Mouse (Mus musculus) cerebellum, adult 2 months (tissue): ENCODE data around the gene Anapc15-ps.

ENCODE experiments used
- CTCF ChIP-seq: fragments of 200-500 bp; IDR thresholded peaks from 2 replicates; pipeline ENCODE4 v1.5.1; 2011; ENCODE audit warnings: low read depth, mild to moderate bottlenecking, control low read depth, low read length, moderate library complexity, borderline replicate concordance; ENCODE audit not compliant: insufficient read depth
- POLR2A ChIP-seq: fragments of 200-500 bp; IDR thresholded peaks from 2 replicates; pipeline ENCODE4 v1.6.1; 2011; ENCODE audit warnings: low read length, control low read depth, borderline replicate concordance; ENCODE audit not compliant: insufficient read depth

DNA sequence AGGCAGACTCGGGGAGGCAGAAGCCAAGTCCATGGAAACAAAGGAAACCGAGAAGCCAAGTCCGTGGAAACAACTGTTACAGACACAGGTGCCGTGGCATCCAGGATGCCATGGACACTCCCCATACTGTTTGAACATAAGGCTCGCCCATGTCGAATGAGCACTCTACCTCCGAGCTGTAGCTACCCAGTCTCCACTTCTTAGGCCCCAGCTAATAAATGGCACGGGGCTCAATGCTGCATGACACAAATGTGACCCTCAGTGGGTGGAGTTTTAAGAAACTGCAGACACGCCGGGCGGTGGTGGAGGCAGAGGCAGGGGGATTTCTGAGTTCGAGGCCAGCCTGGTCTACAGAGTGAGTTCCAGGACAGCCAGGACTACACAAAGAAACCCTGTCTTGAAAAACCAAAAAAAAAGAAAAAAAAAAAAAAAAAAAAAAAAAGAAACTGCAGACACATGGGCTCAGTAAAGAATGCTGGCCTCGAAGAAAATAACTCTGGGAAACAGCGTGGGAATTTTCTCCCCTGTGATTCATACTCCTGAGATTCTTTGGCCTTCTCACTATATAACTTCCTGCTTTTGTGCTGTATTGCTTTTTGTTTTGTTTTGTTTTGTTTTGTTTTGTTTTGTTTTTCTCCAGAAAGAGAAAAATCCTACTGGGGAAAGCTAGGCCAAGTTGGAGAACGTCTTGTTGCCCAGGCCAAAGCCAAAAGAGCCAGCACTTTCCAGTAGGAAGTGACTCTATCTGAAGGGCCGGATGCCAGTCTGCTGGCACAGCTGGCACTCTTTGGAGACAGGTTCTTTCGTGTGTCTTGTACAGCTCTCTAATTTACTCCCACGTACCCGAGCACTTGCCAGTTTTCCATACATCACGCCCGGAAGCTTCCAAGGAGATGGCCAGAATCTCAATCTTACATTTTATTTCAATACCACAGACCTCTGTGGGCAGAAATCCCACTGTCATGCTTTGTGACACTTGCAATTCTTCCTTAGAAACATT is 2.2 kb downstream of the Anapc15-ps start:
- TF ChIP-seq CTCF (no peak), POLR2A (no peak)
